Mouse (Mus musculus) T-helper 2 cell (primary cell): Measurements from ENCODE around the gene Shisa9.

Experiments
- in situ Hi-C: fragments of 300-600 bp; cut with MboI, MseI; formaldehyde crosslinking; loops from one replicate; pipeline ENCODE4 v1.15.1; 2025; ENCODE audit warnings: high pct_unique_total_duplicates

Shisa9 gene

GRCm38 (mm10) chr16:12052051-12052450 lies 68.1 kb downstream of the Shisa9 start:
- in situ Hi-C loops = no loop called here

GRCm38 (mm10) chr16:12072573-12072972 lies 88.7 kb downstream of the Shisa9 start:
- in situ Hi-C loops = no loop called here

- in situ Hi-C loops = no loop called here
Measured at GRCm38 (mm10) chr16:12076270-12076669, 92.4 kb downstream of the Shisa9 start.

GRCm38 (mm10) chr16:12076700-12077099 lies 92.8 kb downstream of the Shisa9 start:
- in situ Hi-C loops = no loop called here

GRCm38 (mm10) chr16:12083082-12083481 lies 99.2 kb downstream of the Shisa9 start:
- in situ Hi-C loops = no loop called here

- in situ Hi-C loops = no loop called here
Measured at GRCm38 (mm10) chr16:12090604-12091235, 106.8 kb downstream of the Shisa9 start.

- in situ Hi-C loops = no loop called here
Measured at GRCm38 (mm10) chr16:12093253-12093652, 109.3 kb downstream of the Shisa9 start.

GRCm38 (mm10) chr16:12094784-12095315 lies 110.9 kb downstream of the Shisa9 start:
- in situ Hi-C loops = no loop called here

- in situ Hi-C loops = no loop called here
Measured at GRCm38 (mm10) chr16:12095365-12095764, 111.5 kb downstream of the Shisa9 start.

GRCm38 (mm10) chr16:12108436-12108835 lies 124.5 kb downstream of the Shisa9 start:
- in situ Hi-C loops = no loop called here

- in situ Hi-C loops = no loop called here
Measured at GRCm38 (mm10) chr16:12110851-12111437, 127.0 kb downstream of the Shisa9 start.

- in situ Hi-C loops = no loop called here
Measured at GRCm38 (mm10) chr16:12114396-12114795, 130.5 kb downstream of the Shisa9 start.

GRCm38 (mm10) chr16:12115040-12115856 lies 131.3 kb downstream of the Shisa9 start:
- in situ Hi-C loops = no loop called here

- in situ Hi-C loops = no loop called here
Measured at GRCm38 (mm10) chr16:12116926-12117325, 133.0 kb downstream of the Shisa9 start.

- in situ Hi-C loops = no loop called here
Measured at GRCm38 (mm10) chr16:12119463-12119862, 135.6 kb downstream of the Shisa9 start.

- in situ Hi-C loops = no loop called here
Measured at GRCm38 (mm10) chr16:12129782-12130181, 145.9 kb downstream of the Shisa9 start.

- in situ Hi-C loops = no loop called here
Measured at GRCm38 (mm10) chr16:12146666-12147065, 162.8 kb downstream of the Shisa9 start.

- in situ Hi-C loops = no loop called here
Measured at GRCm38 (mm10) chr16:12151986-12152385, 168.1 kb downstream of the Shisa9 start.

- in situ Hi-C loops = no loop called here
Measured at GRCm38 (mm10) chr16:12154476-12154875, 170.6 kb downstream of the Shisa9 start.

- in situ Hi-C loops = no loop called here
Measured at GRCm38 (mm10) chr16:12173482-12174041, 189.6 kb downstream of the Shisa9 start.

- in situ Hi-C loops = no loop called here
Measured at GRCm38 (mm10) chr16:12178031-12178430, 194.1 kb downstream of the Shisa9 start.

GRCm38 (mm10) chr16:12189739-12190138 lies 205.8 kb downstream of the Shisa9 start:
- in situ Hi-C loops = no loop called here
